ENCODE assay signal across 9 mouse cellular contexts in the genomic region with DNA sequence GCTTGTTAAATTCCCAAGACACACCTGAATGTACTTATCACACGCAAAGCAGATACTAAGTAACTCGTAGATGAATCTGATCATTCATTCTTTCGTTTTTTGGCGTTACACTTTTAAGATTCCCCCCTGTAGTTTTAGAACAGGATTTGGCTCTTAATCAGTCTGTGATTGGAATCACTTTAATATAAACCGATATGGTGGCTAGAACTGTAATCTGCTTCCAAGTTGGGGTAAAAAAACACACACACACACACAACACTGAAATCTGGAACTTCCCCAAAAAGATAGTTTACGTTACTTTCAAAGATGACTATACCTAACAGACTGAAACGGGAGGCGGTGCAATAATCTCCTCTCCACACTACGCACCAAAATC. TPM values are rescaled to one million over a fixed set of nuclear protein-coding genes. Genes with fewer than 3 reads are reported as not detected.
DNase-seq lines count a peak whose midpoint lies in the region; ATAC-seq and TF ChIP-seq lines count a peak whose summit lies in the region.
"Had no signal": no experiment of that assay in that cellular context is flagged by ENCODE, and none has a peak within 500 bp of the region (broad histone marks: within the 10 kb centered on the region; RNA-seq: fewer than 3 reads in every experiment).

No protein-coding gene starts in this region.

- H3K27ac ChIP-seq in heart, embryonic 10.5 days: peak overlapping the region; percentile 98
- H3K27ac ChIP-seq in CH12.LX (ENCODE audit: insufficient read depth, low read depth): peak overlapping the region; percentile 81
- H3K27ac ChIP-seq in forebrain, embryonic 16.5 days (ENCODE audit: low read length): no peak overlapping the region
- peak overlapping the region; percentile 93 for H3K27ac ChIP-seq in liver, postnatal 0 days (ENCODE audit: low read depth)

- no peak for TF ChIP-seq CTCF in CH12.LX (conservative IDR thresholded peaks at IDR 0.05 in 1 of 2, IDR thresholded peaks at IDR 0.05 in 1 of 2; ENCODE audit: low read depth in 2 of 2, low read length in 2 of 2)
- no peak for TF ChIP-seq CTCF in liver, postnatal 0 days (IDR thresholded peaks at IDR 0.05; ENCODE audit: low read depth)

- no peak for TF ChIP-seq POLR2A in CH12.LX (IDR thresholded peaks at IDR 0.05; ENCODE audit: low read depth, low read length)

- no peaks in the 10 kb centered on the region for H3K4me1 ChIP-seq in heart, embryonic 10.5 days
- peaks cover 4 to 45% of the 10 kb centered on the region in 2 experiments; a peak in 2 of 4 replicates for H3K4me1 ChIP-seq in CH12.LX (ENCODE audit: control insufficient read depth in 1 of 2, insufficient read depth in 2 of 2)
- peaks cover 14% of the 10 kb centered on the region for H3K4me1 ChIP-seq in forebrain, embryonic 16.5 days (replicated peaks; ENCODE audit: control insufficient read depth, insufficient read depth, low read length)
- peaks cover 28% of the 10 kb centered on the region for H3K4me1 ChIP-seq in liver, postnatal 0 days (ENCODE audit: insufficient read depth)

- peak overlapping the region; percentile 69 for H3K9ac ChIP-seq in CH12.LX (ENCODE audit: insufficient read depth, low read depth)
- peak overlapping the region; percentile 95 for H3K9ac ChIP-seq in forebrain, embryonic 16.5 days (replicated peaks; ENCODE audit: low read depth, low read length)
- H3K9ac ChIP-seq in liver, postnatal 0 days (replicated peaks): peak overlapping the region; percentile 97

- H3K4me2 ChIP-seq in CH12.LX (ENCODE audit: insufficient read depth, low read depth, poor library complexity, severe bottlenecking): peak overlapping the region; percentile 96
- peak overlapping the region; percentile 86 for H3K4me2 ChIP-seq in forebrain, embryonic 16.5 days (ENCODE audit: low read length)
- H3K4me2 ChIP-seq in liver, postnatal 0 days (ENCODE audit: low read depth, low read length): peak overlapping the region; percentile 91

- dilution Hi-C loops in CH12.LX (cut with MboI; ENCODE audit: extremely low pct_ligation_motif_present, extremely low pct_unique_long_range_greater_than_20kb, low sequenced_read_pairs): no loop called here

- in situ Hi-C loops in CH12.LX (cut with MboI; ENCODE audit: low pct_ligation_motif_present, low pct_unique_long_range_greater_than_20kb, low sequenced_read_pairs): no loop called here

- no peak for ATAC-seq in forebrain, embryonic 16.5 days
- ATAC-seq in liver, postnatal 0 days: no peak

- intact Hi-C loops in heart, postnatal 14 days (cut with DNase I): loop anchor here (2.0 kb wide), 1 partner anchor 24 kb away; no protein-coding TSS in a partner anchor

- no peak for TF ChIP-seq RAD21 in CH12.LX (IDR thresholded peaks at IDR 0.05; ENCODE audit: low read depth, low read length)

- peak overlapping the region; percentile 95 for H3K4me3 ChIP-seq in heart, embryonic 10.5 days
- H3K4me3 ChIP-seq in CH12.LX (replicated peaks in 1 of 3; ENCODE audit: low read depth in 2 of 3, low read length in 2 of 3, poor library complexity in 1 of 3): peak overlapping the region; percentile 67 to 98 (median 87)
- peak overlapping the region; percentile 95 for H3K4me3 ChIP-seq in forebrain, embryonic 16.5 days (replicated peaks; ENCODE audit: low read length)
- peak overlapping the region; percentile 99 for H3K4me3 ChIP-seq in liver, postnatal 0 days (ENCODE audit: low read depth, low read length)

- H3K79me2 ChIP-seq in CH12.LX (replicated peaks; ENCODE audit: control insufficient read depth, extremely low read depth, insufficient read depth, poor library complexity, severe bottlenecking): peaks cover 56% of the 10 kb centered on the region

- TF ChIP-seq EP300 in CH12.LX (IDR thresholded peaks at IDR 0.05; ENCODE audit: low read length): no peak
- TF ChIP-seq EP300 in liver, postnatal 0 days (IDR thresholded peaks at IDR 0.05; ENCODE audit: low read depth): no peak

- no peaks in the 10 kb centered on the region for H3K27me3 ChIP-seq in heart, embryonic 10.5 days (ENCODE audit: insufficient read depth, poor library complexity, severe bottlenecking)
- H3K27me3 ChIP-seq in CH12.LX (replicated peaks): no peaks in the 10 kb centered on the region
- no peaks in the 10 kb centered on the region for H3K27me3 ChIP-seq in forebrain, embryonic 16.5 days (replicated peaks; ENCODE audit: control insufficient read depth, insufficient read depth, low read length)
- H3K27me3 ChIP-seq in liver, postnatal 0 days (ENCODE audit: insufficient read depth, low read length): no peaks in the 10 kb centered on the region

- no peaks in the 10 kb centered on the region for H3K9me3 ChIP-seq in heart, embryonic 10.5 days
- no peaks in the 10 kb centered on the region for H3K9me3 ChIP-seq in CH12.LX (replicated peaks; ENCODE audit: low read length)
- H3K9me3 ChIP-seq in forebrain, embryonic 16.5 days (ENCODE audit: control insufficient read depth, low read length): no peaks in the 10 kb centered on the region
- H3K9me3 ChIP-seq in liver, postnatal 0 days (ENCODE audit: low read length): no peaks in the 10 kb centered on the region

- no peak for DNase-seq in heart, embryonic 10.5 days (ENCODE audit: low spot score)
- DNase-seq in heart, postnatal 14 days: no peak
- DNase-seq in CH12.LX (ENCODE audit: extremely low read depth): no peak
- DNase-seq in liver, postnatal 0 days: no peak
- DNase-seq in cerebellum, postnatal 36 days: no peak
- no peak for DNase-seq in c-Kit-positive CD71-positive TER-119-positive erythroid progenitor cells, embryonic 14.5 days (ENCODE audit: low spot score)
- DNase-seq in frontal cortex, postnatal 25 days (ENCODE audit: low spot score in 2 of 2): no peak
- DNase-seq: cerebellum, adult 9-10 months had no signal

- peaks cover 6% of the 10 kb centered on the region for H3K36me3 ChIP-seq in heart, embryonic 10.5 days
- H3K36me3 ChIP-seq in CH12.LX (replicated peaks in 1 of 2; ENCODE audit: control insufficient read depth in 1 of 2, insufficient read depth in 1 of 2, low read length in 1 of 2): peaks cover 0 to 15% of the 10 kb centered on the region in 2 experiments
- H3K36me3 ChIP-seq in forebrain, embryonic 16.5 days (ENCODE audit: control insufficient read depth, insufficient read depth): no peaks in the 10 kb centered on the region
- peaks cover 4% of the 10 kb centered on the region; the same call in 1 of the 2 replicates for H3K36me3 ChIP-seq in liver, postnatal 0 days (replicated peaks; ENCODE audit: insufficient read depth, low read length)

- 19% methylated on average over 9 of the region's 9 CpGs for WGBS in heart, embryonic 10.5 days
- WGBS in forebrain, embryonic 16.5 days: 23% methylated on average over 9 of the region's 9 CpGs
- 12% methylated on average over 9 of the region's 9 CpGs for WGBS in liver, postnatal 0 days (ENCODE audit: insufficient replicate concordance)

TF ChIP-seq in CH12.LX, 34 proteins besides CTCF, POLR2A, EP300 and RAD21 (continues in another document):
- TF ChIP-seq RCOR1 (conservative IDR thresholded peaks at IDR 0.05; ENCODE audit: low read depth, low read length) (no peak), SMC3 (IDR thresholded peaks at IDR 0.05; ENCODE audit: low read depth, low read length) (no peak), GABPA (IDR thresholded peaks at IDR 0.05; ENCODE audit: insufficient replicate concordance, low read depth, low read length) (no peak), SIN3A (IDR thresholded peaks at IDR 0.05; ENCODE audit: low read length) (no peak; the same call in 1 of the 2 replicates), MXI1 (IDR thresholded peaks at IDR 0.05; ENCODE audit: low read depth, low read length) (no peak), UBTF (IDR thresholded peaks at IDR 0.05; ENCODE audit: low read depth, low read length) (no peak), ELF1 (IDR thresholded peaks at IDR 0.05; ENCODE audit: low read depth, low read length) (no peak), NRF1 (IDR thresholded peaks at IDR 0.05; ENCODE audit: low read depth, low read length) (no peak), ZNF384 (IDR thresholded peaks at IDR 0.05; ENCODE audit: low read depth, low read length) (no peak), CHD1 (IDR thresholded peaks at IDR 0.05; ENCODE audit: low read depth, low read length) (no peak)

RNA-seq across cellular contexts. Expression of a gene that starts 0.8 kb away (rescaled TPM):
- 59.7 and 64.8 TPM in 2 replicates for polyA plus RNA-seq in heart, embryonic 10.5 days (2016; fragmentation: Nextera tagmentation; extraction: Ambion mirVana)
- total RNA-seq in heart, postnatal 14 days (2021): 100 to 1,000 TPM; 266 to 269 TPM
- total RNA-seq in CH12.LX (2012; rRNA removed) (89.4 and 93.8 TPM in 2 replicates), CH12.LX (2014; rRNA removed) (113 and 130 TPM in 2 replicates)
- 183 and 203 TPM in 2 replicates for polyA plus RNA-seq in CH12.LX (2012; ENCODE audit: insufficient read length, low read depth)
- 40.0 and 48.5 TPM in 2 replicates for polyA plus RNA-seq in forebrain, embryonic 16.5 days (2015; fragmentation: Nextera tagmentation; extraction: Ambion mirVana)
- 14.9 and 18.8 TPM in 2 replicates for polyA plus RNA-seq in liver, postnatal 0 days (2015; fragmentation: Nextera tagmentation; extraction: Ambion mirVana)

RNA-seq across cellular contexts. Expression of a gene that starts 4.6 kb away (rescaled TPM):
- polyA plus RNA-seq in heart, embryonic 10.5 days (2016; fragmentation: Nextera tagmentation; extraction: Ambion mirVana): 65.7 and 66.3 TPM in 2 replicates
- total RNA-seq in heart, postnatal 14 days (2021): 10 to 100 TPM; 46.2 to 50.4 TPM
- total RNA-seq in CH12.LX (2012; rRNA removed): 15.9 and 20.5 TPM in 2 replicates
- 23.0 and 25.3 TPM in 2 replicates for total RNA-seq in CH12.LX (2014; rRNA removed)
- 35.8 and 44.5 TPM in 2 replicates for polyA plus RNA-seq in CH12.LX (2012; ENCODE audit: insufficient read length, low read depth)
- polyA plus RNA-seq in forebrain, embryonic 16.5 days (2015; fragmentation: Nextera tagmentation; extraction: Ambion mirVana): 19.8 and 20.6 TPM in 2 replicates
- 17.2 TPM in 2 replicates for polyA plus RNA-seq in liver, postnatal 0 days (2015; fragmentation: Nextera tagmentation; extraction: Ambion mirVana)

RNA-seq across cellular contexts. Expression of a gene that starts 46.3 kb away (rescaled TPM):
- polyA plus RNA-seq in heart, embryonic 10.5 days (2016; fragmentation: Nextera tagmentation; extraction: Ambion mirVana): 27.4 and 28.5 TPM in 2 replicates
- total RNA-seq in heart, postnatal 14 days (2021): 10 to 100 TPM in 1 of 2 experiments, 1 to 10 TPM in 1; 9.2 to 10.8 TPM
- total RNA-seq in CH12.LX (2012; rRNA removed) (12.8 and 15.4 TPM in 2 replicates), CH12.LX (2014; rRNA removed) (37.8 and 41.4 TPM in 2 replicates)
- polyA plus RNA-seq in CH12.LX (2012; ENCODE audit: insufficient read length, low read depth): 18.2 and 21.0 TPM in 2 replicates
- polyA plus RNA-seq in forebrain, embryonic 16.5 days (2015; fragmentation: Nextera tagmentation; extraction: Ambion mirVana): 28.5 and 32.0 TPM in 2 replicates
- polyA plus RNA-seq in liver, postnatal 0 days (2015; fragmentation: Nextera tagmentation; extraction: Ambion mirVana): 7.9 and 9.0 TPM in 2 replicates

RNA-seq across cellular contexts. Expression of a gene that starts 46.5 kb away (rescaled TPM):
- 21.0 and 21.3 TPM in 2 replicates for polyA plus RNA-seq in heart, embryonic 10.5 days (2016; fragmentation: Nextera tagmentation; extraction: Ambion mirVana)
- 10 to 100 TPM; 13.3 to 13.6 TPM for total RNA-seq in heart, postnatal 14 days (2021)
- total RNA-seq in CH12.LX (2012; rRNA removed) (8.9 and 9.1 TPM in 2 replicates), CH12.LX (2014; rRNA removed) (15.6 and 18.8 TPM in 2 replicates)
- 10.3 and 10.5 TPM in 2 replicates for polyA plus RNA-seq in CH12.LX (2012; ENCODE audit: insufficient read length, low read depth)
- 38.9 and 45.0 TPM in 2 replicates for polyA plus RNA-seq in forebrain, embryonic 16.5 days (2015; fragmentation: Nextera tagmentation; extraction: Ambion mirVana)
- polyA plus RNA-seq in liver, postnatal 0 days (2015; fragmentation: Nextera tagmentation; extraction: Ambion mirVana): 9.6 and 10.0 TPM in 2 replicates
